Mouse (Mus musculus) lung, postnatal 0 days (tissue): Measurements from ENCODE around the gene Slc35b2. TPM values are rescaled to one million over a fixed set of nuclear protein-coding genes. Genes with fewer than 3 reads are reported as not detected.

ENCODE experiments used
- ATAC-seq: fragments of 200-750 bp; cut with Nextera tagmentation; 2 replicates; pipeline ENCODE4 v1.8.0; 2017; ENCODE audit warnings: moderate library complexity
- DNase-seq: peaks from one replicate; pipeline ENCODE4 v3.0.0-alpha.2; 2016; ENCODE audit warnings: low spot score
- H3K27ac ChIP-seq: fragments of 300-500 bp; sonication (generic); 2 replicates; pipeline ENCODE4 v1.5.1; 2014; ENCODE audit warnings: antibody characterized with exemption, mild to moderate bottlenecking, low read length, mixed read lengths
- H3K27me3 ChIP-seq: fragments of 300-500 bp; sonication (generic); replicated peaks from 2 replicates; pipeline ENCODE4 v1.6.1; 2014; ENCODE audit warnings: low read length, mixed read lengths; ENCODE audit not compliant: insufficient read depth
- H3K36me3 ChIP-seq: fragments of 300-500 bp; sonication (generic); 2 replicates; pipeline ENCODE4 v1.6.1; 2014; ENCODE audit warnings: low read length, mixed read lengths; ENCODE audit not compliant: insufficient read depth
- H3K4me1 ChIP-seq: fragments of 300-500 bp; sonication (generic); 2 replicates; pipeline ENCODE4 v1.6.1; 2014; ENCODE audit warnings: antibody characterized with exemption, low read depth, low read length, mixed read lengths; ENCODE audit not compliant: insufficient read depth
- H3K4me2 ChIP-seq: fragments of 300-500 bp; sonication (generic); replicated peaks from 2 replicates; pipeline ENCODE4 v1.6.1; 2014; ENCODE audit warnings: low read depth, mild to moderate bottlenecking, low read length, moderate library complexity, mixed read lengths
- H3K4me3 ChIP-seq: fragments of 300-500 bp; sonication (generic); 2 replicates; pipeline ENCODE4 v1.5.1; 2014; ENCODE audit warnings: low read depth, low read length
- H3K9ac ChIP-seq: fragments of 300-500 bp; sonication (generic); replicated peaks from 2 replicates; pipeline ENCODE4 v1.6.1; 2014; ENCODE audit warnings: low read depth, mild to moderate bottlenecking
- H3K9me3 ChIP-seq: fragments of 300-500 bp; sonication (generic); 2 replicates; pipeline ENCODE4 v1.6.1; 2016; ENCODE audit warnings: low read length, mixed read lengths
- CTCF ChIP-seq: IDR thresholded peaks from 2 replicates; pipeline ENCODE4 v1.5.1; 2016; ENCODE audit warnings: antibody characterized with exemption, mild to moderate bottlenecking
- EP300 ChIP-seq: IDR thresholded peaks from 2 replicates; pipeline ENCODE4 v1.6.1; 2016; ENCODE audit warnings: antibody characterized with exemption, mild to moderate bottlenecking, control low read depth
- WGBS: fragments of 180-500 bp; shearing (Covaris S2); extraction: QIAGEN DNeasy Blood & Tissue Kit; methylation state at CpG from one replicate; pipeline ENCODE4 v1.1.7; 2014; 5-methylcytosine and 5-hydroxymethylcytosine counted together
- polyA plus RNA-seq: library from polyadenylated mRNA; unstranded; fragments of >200 nt; fragmentation: Nextera tagmentation; extraction: Ambion mirVana; gene quantifications from 2 replicates; pipeline ENCODE4 v1.2.1, GENCODE M21; 2015

The Slc35b2 gene
- polyA plus RNA-seq, 1 experiment from 2014 or later, result 85.1 TPM

DNA sequence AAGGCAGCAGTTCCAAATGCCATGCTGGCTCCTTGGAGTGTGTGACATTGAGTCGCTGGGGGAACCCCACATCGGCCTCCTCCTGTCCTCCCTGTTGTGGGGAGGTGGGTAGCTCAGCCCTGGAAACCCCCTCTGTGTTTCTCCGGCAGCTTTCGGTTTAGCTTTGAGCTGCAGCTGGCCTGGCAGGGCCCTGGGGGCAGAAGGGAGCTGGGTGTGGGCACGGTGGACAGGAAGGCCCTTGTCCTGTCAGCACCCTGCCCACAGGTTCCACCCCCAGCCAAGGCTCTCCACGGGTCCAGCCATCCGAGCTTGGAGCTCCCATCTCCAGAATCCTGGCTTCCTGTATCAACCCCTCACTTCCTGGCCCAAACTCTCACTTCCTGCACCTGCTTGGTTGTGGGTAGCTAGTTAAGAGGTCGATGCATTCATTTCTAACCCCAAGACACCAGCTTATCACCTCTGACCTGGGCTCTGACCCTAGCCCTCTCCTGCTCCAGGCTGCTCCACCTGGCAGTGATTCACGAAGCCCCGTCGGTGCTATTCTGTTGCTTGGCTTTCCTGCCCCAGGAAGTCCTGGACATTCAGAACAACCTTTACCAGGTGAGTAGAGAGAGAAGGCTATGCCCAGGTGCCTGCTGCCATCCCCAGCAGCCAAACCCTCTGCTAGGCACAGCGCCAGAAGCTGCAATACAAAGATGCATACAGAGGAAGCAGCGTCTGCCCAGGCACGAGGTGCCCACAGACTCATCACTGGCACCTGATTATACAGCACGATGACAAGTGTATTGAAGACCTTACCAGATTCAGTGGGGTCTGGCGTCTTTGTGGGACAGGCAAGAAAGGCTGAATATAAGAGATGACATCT, 5.4 kb upstream of the Slc35b2 start:
- H3K27ac ChIP-seq, result no peak overlapping the region
- TF ChIP-seq EP300 (no peak), CTCF (no peak)
- no peak overlapping the region for H3K9ac ChIP-seq
- ATAC-seq (no peak), DNase-seq (no peak)
- 56% methylated on average over 16 of the region's 16 CpGs for WGBS
- no peaks in the 10 kb centered on the region for H3K27me3 ChIP-seq
- H3K4me3 ChIP-seq, result no peak overlapping the region
- H3K4me1 ChIP-seq, result peaks cover 9% of the 10 kb centered on the region
- no peaks in the 10 kb centered on the region for H3K9me3 ChIP-seq
- no peak overlapping the region for H3K4me2 ChIP-seq
- no peaks in the 10 kb centered on the region for H3K36me3 ChIP-seq

DNA sequence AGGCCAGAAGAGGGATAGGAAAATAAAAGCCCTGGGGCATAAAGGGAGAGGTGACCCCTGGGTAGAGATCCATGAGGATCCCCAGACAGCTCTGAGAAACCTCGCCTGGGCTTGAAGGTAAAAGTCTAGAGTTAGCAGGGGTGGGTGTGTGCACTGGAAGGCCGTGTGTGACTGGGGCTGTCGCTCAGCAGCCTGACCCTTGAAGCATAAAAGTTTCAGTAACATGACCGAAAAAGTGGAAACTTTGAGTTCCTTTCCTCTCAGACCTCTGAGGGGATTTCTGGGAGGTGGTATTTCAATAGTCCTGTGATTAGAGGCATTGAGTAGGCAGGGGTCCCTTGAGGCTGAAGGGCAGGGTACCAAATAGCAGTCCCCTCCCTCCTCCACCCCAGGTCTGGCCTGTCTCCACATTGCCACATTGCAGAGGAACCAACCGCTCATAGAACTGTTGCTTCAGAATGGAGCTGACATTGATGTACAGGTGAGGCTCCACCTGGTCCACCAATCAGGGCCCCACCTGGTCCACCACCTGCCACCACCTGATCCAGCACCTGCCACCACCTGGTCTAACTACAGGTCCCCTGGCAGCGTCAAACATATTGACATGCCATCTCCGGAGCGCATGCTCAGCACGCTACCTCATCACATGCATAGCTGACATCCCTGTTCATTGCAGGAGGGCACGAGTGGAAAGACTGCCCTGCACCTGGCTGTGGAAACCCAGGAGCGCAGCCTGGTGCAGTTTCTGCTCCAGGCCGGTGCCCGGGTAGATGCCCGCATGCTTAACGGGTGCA, 3.7 kb upstream of the Slc35b2 start:
- TF ChIP-seq EP300, result no peak
- TF ChIP-seq CTCF, result no peak
- WGBS, result 82% methylated on average over 15 of the region's 15 CpGs

DNA sequence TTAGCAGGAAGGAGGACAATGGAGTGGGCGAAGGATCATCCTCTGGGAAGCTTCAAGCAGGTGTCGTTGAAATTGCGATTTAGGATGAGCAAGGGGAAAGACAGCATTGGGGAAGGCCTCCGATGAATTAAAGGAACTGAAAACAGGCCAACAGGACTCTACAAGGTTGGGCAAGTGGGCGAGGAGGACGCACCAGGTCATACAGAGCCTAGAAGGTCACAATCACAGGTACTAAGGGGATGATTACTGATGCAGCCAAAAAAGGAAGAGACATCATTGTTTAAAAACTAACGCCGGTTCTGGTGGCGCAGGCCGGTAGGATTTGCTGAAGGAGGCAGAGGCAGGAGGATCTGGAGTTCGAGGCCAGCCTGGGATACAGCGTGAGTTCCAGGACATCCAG, 458 bp upstream of the Slc35b2 start:
- H3K4me1 ChIP-seq, result peaks cover 8% of the 10 kb centered on the region; the same call in 1 of the 2 replicates
- WGBS, result 72% methylated on average over 12 of the region's 12 CpGs
- DNase-seq, result no peak
- no peaks in the 10 kb centered on the region for H3K27me3 ChIP-seq
- no peak overlapping the region for H3K27ac ChIP-seq
- no peak overlapping the region for H3K4me2 ChIP-seq
- H3K9me3 ChIP-seq, result no peaks in the 10 kb centered on the region
- no peak overlapping the region for H3K9ac ChIP-seq
- no peak for TF ChIP-seq CTCF
- TF ChIP-seq EP300, result no peak
- H3K36me3 ChIP-seq, result peaks cover 13% of the 10 kb centered on the region
- H3K4me3 ChIP-seq, result no peak overlapping the region
- ATAC-seq, result no peak

More for the DNA sequence above, 3.7 kb upstream of the Slc35b2 start:
- Histone ChIP-seq H3K9me3 (no peaks in the 10 kb centered on the region), H3K36me3 (no peaks in the 10 kb centered on the region), H3K4me1 (peaks cover 15% of the 10 kb centered on the region), H3K4me3 (no peak overlapping the region), H3K27me3 (no peaks in the 10 kb centered on the region), H3K27ac (no peak overlapping the region), H3K9ac (no peak overlapping the region), H3K4me2 (no peak overlapping the region)
- ATAC-seq (no peak), DNase-seq (no peak)

DNA sequence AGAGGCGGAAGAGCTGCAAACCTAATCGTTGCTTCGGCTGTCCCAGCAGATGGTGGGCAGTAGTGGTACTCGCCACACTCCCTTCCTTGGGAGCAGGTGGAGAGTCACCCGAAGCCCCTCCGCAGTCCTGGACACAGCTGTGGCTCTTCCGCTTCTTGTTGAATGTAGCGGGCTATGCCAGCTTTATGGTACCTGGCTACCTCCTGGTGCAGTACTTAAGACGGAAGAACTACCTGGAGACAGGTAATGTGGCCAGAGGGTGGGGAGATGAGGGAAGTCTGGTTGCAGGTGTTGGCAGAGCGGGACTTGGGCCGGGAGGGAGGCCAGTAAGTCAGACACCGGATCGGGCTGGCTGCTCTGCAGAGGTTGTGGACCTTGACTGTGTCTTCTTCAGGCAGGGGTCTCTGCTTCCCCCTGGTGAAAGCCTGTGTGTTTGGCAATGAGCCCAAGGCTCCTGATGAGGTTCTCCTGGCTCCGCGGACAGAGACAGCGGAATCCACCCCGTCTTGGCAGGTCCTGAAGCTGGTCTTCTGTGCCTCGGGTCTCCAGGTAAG, 934 bp downstream of the Slc35b2 start:
- H3K4me1 ChIP-seq, result peaks cover 8% of the 10 kb centered on the region; the same call in 1 of the 2 replicates
- H3K9me3 ChIP-seq, result no peaks in the 10 kb centered on the region
- peaks cover 27% of the 10 kb centered on the region for H3K36me3 ChIP-seq
- 8% methylated on average over 18 of the region's 18 CpGs for WGBS
- H3K4me2 ChIP-seq, result peak overlapping the region; percentile 99
- H3K9ac ChIP-seq, result peak overlapping the region; percentile 86
- H3K4me3 ChIP-seq, result peak overlapping the region; percentile 82
- ATAC-seq (no peak), DNase-seq (no peak)
- no peak for TF ChIP-seq CTCF
- TF ChIP-seq EP300, result no peak
- no peaks in the 10 kb centered on the region for H3K27me3 ChIP-seq
- H3K27ac ChIP-seq, result no peak overlapping the region

DNA sequence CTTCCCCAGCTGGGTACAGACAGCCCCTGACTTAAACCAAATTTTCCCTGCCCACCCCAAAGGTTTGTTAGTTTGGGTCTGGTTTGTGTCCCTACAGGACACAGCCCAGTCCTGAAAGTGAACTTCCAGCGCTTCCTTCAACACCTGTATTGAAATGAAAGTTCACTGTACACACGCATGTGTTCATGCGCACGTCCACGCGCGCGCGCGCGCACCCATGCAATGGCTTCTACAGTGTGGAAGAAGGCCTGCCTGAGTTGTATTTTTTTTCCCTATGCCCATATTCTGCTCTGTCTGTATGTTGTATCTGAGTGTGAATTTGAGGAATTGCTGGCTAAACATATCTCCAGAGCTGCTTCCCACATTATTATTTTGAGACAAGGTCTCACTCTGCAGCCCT, 1.4 kb downstream of the Slc35b2 start:
- H3K4me1 ChIP-seq, result peaks cover 8% of the 10 kb centered on the region; the same call in 1 of the 2 replicates
- TF ChIP-seq EP300 (no peak), CTCF (no peak)
- DNase-seq (no peak), ATAC-seq (no peak)
- WGBS, result 93% methylated on average over 11 of the region's 11 CpGs
- no peak overlapping the region for H3K4me3 ChIP-seq
- H3K36me3 ChIP-seq, result peaks cover 32% of the 10 kb centered on the region
- H3K9ac ChIP-seq, result no peak overlapping the region; the same call in 1 of the 2 replicates
- no peaks in the 10 kb centered on the region for H3K9me3 ChIP-seq
- H3K27me3 ChIP-seq, result no peaks in the 10 kb centered on the region
- H3K27ac ChIP-seq, result no peak overlapping the region
- H3K4me2 ChIP-seq, result no peak overlapping the region

DNA sequence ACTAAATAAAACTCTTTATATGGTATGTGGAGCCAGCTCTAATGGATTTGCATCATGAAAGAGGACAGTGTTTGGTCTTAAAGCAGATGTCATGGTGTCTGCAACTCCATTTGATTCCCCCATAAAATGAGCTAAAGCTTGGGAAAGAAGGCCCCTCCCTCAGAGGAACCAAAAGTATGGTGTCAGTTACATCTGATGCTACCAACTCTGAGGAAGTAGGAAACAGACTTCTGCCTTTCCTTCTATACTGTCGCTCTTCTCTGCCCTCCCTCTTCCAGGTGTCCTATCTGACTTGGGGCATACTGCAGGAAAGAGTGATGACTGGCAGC, 2.3 kb downstream of the Slc35b2 start:
- peaks cover 8% of the 10 kb centered on the region; the same call in 1 of the 2 replicates for H3K4me1 ChIP-seq
- 65% methylated on average over 1 of the region's 1 CpGs for WGBS
- no peak overlapping the region for H3K27ac ChIP-seq
- no peaks in the 10 kb centered on the region for H3K9me3 ChIP-seq
- ATAC-seq, result no peak
- no peak overlapping the region for H3K4me2 ChIP-seq
- no peaks in the 10 kb centered on the region for H3K27me3 ChIP-seq
- no peak overlapping the region for H3K9ac ChIP-seq
- TF ChIP-seq CTCF (no peak), EP300 (no peak)
- H3K4me3 ChIP-seq, result no peak overlapping the region
- peaks cover 41% of the 10 kb centered on the region for H3K36me3 ChIP-seq
- no peak for DNase-seq
